Mouse (Mus musculus): Measurements from ENCODE around the gene Megf11. TPM values are rescaled to one million over a fixed set of nuclear protein-coding genes. Genes with fewer than 3 reads are reported as not detected.
A peak's percentile ranks its signal among the peaks of the same experiment; 100 is the strongest.

Megf11 gene
- total RNA-seq, 2 experiments from 2014 or later = not detected

DNA sequence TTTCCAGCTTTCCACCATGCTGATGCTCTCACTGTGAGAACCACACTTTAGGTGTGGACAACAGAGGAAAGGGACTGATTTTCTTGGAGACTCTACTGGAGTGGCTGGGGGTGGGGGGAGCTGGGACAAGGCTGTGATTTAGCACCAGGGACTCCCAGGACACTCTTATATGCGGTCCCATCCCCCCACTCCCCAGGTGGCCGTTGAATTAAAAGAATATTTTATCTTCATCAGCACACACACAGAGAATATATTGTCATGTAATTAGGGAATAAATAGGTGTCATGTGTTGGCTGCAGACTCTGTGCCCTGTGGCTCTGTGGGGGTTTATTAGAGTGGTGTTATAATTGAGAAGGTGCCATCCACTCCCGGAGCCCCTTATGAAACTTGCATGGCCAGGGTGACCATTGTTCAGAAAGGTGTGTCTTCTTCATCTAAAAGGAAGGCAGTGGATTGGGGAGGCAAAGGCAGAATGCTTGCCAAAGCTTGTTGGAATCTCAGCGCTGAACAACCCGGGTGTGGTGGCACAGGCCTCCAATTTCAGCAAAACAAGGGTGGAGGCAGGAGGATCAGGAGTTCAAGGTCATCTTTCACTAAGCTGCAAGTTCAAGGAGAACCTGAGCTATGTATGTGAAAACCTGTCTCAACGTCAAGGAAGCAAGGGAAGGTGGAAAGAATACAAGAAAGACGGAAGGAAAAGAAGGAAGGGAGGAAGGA lies 4.3 kb downstream of the Megf11 start:
- ATAC-seq (replicated peaks; ENCODE audit: low FRiP score, low TSS enrichment, poor library complexity, severe bottlenecking) = no peak

DNA sequence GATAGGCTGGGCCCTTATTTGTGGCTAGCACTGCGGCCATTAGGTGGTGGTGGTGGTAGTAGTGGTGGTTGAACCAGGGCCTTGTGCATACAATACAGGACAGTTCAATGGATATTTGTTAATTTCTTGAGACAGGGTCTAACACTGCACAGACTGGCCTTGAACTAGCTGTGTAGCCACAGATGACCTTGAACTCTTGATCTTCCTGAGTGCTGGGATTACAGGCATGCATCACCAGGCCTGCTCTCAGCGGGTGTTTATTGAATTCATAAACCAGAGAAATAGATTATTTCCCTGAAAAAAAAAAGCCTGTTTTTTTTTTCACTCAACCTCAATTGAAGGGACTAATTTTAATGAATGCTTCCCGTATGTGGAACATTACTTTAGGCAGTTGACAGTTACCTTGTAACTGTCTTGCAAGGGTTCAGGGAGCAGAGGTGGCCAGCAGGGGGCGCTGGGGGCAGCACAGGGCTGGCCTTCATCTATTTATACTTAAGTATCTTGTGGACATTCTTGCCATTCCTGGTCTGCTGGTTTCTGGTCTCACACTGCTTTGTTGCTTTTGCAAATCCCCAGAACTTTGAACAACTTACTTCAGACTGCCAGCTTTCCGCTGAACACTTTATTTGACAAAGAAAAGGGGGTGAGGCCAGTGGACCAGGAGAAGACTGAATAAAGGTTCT lies 8.6 kb downstream of the Megf11 start:
- ATAC-seq (replicated peaks; ENCODE audit: low FRiP score, low TSS enrichment, poor library complexity, severe bottlenecking) = 0 out of 2 replicates have a peak, but pooled peaks have one; percentile 36

- ATAC-seq (replicated peaks; ENCODE audit: low FRiP score, low TSS enrichment, poor library complexity, severe bottlenecking) = no peak
Measured at GRCm38 (mm10) chr9:64395238-64395920, 10.0 kb downstream of the Megf11 start.

DNA sequence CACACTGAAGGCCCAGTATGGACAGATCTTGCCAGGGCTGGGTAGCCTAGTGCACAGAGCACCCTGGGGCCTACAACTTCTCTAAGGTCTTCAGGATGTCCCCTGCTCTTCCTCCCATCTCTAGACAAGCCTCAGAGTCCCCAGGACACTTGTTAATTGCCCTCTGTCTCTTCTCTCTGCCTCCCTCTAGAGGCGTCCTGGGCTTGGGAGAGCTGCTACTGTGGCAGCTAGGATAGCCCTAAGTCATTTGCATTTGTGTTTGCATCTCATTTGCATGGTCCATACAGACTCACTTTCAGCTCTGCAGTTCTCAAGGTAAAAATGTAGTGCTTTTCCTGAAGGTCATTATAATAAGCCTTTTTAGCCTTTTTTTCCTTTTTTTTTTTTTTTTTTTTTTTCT lies 11.7 kb downstream of the Megf11 start:
- peak; percentile 77 for ATAC-seq (replicated peaks; ENCODE audit: low FRiP score, low TSS enrichment, poor library complexity, severe bottlenecking)

GRCm38 (mm10) chr9:64399121-64399520 lies 13.7 kb downstream of the Megf11 start:
- ATAC-seq (replicated peaks; ENCODE audit: low FRiP score, low TSS enrichment, poor library complexity, severe bottlenecking) = no peak

DNA sequence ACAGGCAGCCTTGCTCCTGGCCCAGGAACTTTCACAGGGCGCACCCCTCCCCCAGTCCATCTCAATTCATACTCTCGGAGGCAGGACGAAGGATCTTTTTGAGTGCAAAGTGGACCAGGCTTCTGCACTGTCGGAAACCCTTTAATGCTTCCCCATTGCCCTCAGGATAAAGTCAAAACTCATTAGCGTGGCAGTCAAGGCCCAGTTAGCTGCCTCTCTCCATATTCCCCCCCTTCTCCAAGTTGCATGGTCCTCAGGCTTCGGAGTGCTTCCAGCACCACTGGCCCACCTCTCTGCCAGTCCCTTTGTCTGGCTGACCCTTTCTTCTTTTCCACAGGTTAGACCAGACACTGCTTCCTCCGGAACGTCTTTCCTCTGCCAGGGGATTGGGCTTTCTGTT lies 16.7 kb downstream of the Megf11 start:
- no peak for ATAC-seq (replicated peaks; ENCODE audit: low FRiP score, low TSS enrichment, poor library complexity, severe bottlenecking)

- no peak for ATAC-seq (replicated peaks; ENCODE audit: low FRiP score, low TSS enrichment, poor library complexity, severe bottlenecking)
Measured at GRCm38 (mm10) chr9:64406841-64407240, 21.4 kb downstream of the Megf11 start.

GRCm38 (mm10) chr9:64407390-64407970 lies 22.1 kb downstream of the Megf11 start:
- ATAC-seq (replicated peaks; ENCODE audit: low FRiP score, low TSS enrichment, poor library complexity, severe bottlenecking) = no peak

DNA sequence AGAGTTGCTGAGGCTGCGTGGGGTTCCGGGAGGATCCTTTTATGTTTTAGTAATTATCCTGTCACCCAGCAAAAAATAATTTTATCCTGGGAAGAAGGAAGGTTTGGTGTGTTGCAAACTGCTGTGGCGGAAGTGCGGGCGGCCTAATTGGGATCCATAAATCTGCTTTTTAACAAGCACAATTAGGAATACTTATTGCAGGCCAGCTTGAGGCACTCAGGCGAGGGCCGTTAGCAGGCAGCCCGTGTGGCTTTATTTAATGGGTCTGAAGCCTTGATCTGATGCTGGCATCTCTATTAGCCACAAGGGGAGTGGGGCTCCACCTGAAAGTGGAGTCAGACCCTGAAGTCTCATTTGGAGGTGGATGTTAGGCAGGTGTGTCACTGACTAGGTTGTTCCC lies 23.4 kb downstream of the Megf11 start:
- ATAC-seq (replicated peaks; ENCODE audit: low FRiP score, low TSS enrichment, poor library complexity, severe bottlenecking) = no peak

- 0 out of 2 replicates have a peak, but pooled peaks have one; percentile 4 for ATAC-seq (replicated peaks; ENCODE audit: low FRiP score, low TSS enrichment, poor library complexity, severe bottlenecking)
Measured at GRCm38 (mm10) chr9:64420471-64420870, 35.0 kb downstream of the Megf11 start.

DNA sequence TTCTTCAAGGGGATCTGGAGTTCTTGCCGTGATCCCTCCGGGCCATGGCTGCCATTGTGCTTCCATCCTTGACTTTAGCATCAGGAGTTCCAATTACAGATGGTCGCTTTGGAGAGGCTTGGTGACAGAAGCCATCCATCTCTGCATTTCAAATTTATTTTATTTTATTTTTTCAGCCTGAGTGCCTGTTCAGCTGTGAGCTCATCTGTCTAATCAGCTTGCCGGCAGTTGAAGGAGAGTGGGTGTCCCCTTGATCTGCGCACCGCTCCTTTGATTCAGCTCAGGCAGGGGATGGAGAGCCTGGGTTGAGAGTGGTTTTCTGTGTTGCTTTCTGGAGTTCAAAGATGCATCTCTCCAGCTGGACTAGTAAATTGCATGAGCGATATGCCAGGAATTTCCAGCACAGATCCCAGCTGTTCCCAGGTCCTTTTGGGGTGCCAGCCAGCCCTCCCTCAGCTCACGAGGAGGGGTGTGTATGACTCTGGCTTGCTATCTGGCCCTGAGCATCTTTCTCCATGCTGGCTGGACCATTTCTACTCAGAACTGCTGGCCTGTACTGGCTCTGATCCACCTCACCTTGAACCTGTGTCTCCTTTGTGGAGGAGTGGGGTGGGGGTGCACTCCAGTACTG lies 36.7 kb downstream of the Megf11 start:
- no peak for ATAC-seq (replicated peaks; ENCODE audit: low FRiP score, low TSS enrichment, poor library complexity, severe bottlenecking)

DNA sequence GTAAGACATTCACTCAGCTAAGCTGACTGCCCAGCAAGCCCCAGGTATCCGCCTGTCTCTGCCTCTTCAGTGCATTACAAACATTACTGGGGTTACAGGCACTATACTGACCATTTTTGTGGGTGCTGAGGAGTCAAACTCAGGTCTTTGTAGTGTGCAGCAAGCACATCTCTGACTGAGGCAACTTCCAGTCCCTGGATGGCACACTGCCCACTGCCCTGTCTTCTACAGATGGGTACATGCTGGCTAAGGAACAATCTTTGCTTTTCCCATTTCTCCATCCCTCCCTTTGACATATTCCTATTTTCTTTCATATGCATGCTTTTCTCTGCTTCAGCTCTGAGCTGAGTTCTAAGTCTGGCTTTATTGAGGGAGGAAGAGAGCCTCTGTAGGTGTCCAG lies 38.5 kb downstream of the Megf11 start:
- ATAC-seq (replicated peaks; ENCODE audit: low FRiP score, low TSS enrichment, poor library complexity, severe bottlenecking) = no peak

GRCm38 (mm10) chr9:64436121-64436520 lies 50.7 kb downstream of the Megf11 start:
- ATAC-seq (replicated peaks; ENCODE audit: low FRiP score, low TSS enrichment, poor library complexity, severe bottlenecking) = no peak

DNA sequence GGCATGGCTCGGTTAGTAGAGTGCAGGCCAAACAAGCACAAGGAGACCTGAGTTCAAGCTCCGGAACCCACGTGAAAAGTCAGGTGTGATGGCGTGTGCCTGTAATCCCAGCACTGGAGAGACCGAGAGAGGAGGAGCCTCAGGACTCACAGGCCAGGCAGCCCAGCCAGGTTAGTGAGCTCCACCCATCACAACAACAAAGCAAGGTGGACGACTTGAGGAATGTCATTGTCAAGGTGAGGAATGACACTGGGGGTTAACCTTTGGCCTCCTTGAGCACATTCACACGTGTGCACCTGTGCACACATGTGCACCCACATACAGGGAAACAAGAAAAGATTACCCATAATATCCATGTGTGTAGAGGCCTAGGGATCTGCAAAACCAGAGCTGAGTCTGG lies 54.7 kb downstream of the Megf11 start:
- no peak for ATAC-seq (replicated peaks; ENCODE audit: low FRiP score, low TSS enrichment, poor library complexity, severe bottlenecking)

- ATAC-seq (replicated peaks; ENCODE audit: low FRiP score, low TSS enrichment, poor library complexity, severe bottlenecking) = no peak
Measured at GRCm38 (mm10) chr9:64445981-64446380, 60.6 kb downstream of the Megf11 start.

DNA sequence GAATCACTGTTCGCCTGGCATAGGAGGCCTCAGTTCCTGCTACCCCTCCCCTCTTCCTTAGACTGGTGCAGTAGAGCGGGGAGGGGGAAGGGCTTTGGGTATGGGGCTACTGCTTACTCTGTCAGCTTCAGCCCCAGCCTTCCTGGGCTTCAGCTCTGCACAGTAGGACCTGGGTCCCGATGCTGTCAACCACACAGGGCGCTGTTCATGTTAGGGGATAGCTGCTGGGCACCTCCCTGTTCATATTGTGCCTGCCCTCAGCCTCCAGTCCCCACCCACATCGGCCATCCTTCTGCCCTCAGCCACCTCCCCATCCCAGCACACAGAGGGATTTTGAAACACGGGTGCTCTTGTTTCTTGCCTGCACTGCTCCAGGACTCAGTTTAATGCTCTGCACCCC lies 61.6 kb downstream of the Megf11 start:
- ATAC-seq (replicated peaks; ENCODE audit: low FRiP score, low TSS enrichment, poor library complexity, severe bottlenecking) = peak; percentile 54

DNA sequence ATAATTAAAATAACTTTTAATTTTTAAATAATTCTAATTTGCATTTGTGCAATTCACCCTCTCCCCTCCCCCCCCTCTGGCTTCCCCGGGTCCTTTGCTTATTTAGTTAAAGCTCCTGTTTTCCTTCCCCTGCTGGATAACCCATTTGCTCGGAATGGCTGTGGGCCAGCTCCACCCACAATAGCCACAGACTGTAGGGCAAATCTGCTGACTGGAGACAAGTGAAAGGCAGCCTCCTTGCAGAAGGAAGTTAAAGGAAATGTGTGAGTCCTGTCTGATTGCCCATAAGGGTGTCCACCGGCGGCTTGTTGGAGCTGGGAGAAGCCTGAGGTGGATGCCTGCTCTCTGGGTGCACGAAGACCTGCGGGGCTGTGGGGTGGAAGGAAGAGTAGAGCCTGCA lies 62.1 kb downstream of the Megf11 start:
- no peak for ATAC-seq (replicated peaks; ENCODE audit: low FRiP score, low TSS enrichment, poor library complexity, severe bottlenecking)

DNA sequence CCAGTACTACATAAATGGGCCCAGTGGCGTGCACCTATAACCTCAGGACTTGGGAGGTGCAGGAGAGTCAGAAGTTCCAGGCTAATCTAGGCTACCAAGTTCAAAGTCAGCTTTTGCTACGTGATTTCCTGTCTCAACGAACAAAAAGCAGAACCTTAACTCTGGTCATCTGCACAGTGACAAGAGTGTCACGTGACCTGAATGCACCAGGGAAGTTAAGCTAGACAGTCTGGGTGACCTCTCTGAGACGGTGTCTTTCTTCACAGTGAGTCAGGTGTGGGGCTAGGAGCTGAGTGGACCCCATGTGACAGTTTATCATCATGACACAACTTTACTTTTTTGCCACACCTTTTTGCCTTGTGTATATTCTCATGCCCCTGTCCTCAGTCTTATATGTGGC lies 67.3 kb downstream of the Megf11 start:
- ATAC-seq (replicated peaks; ENCODE audit: low FRiP score, low TSS enrichment, poor library complexity, severe bottlenecking) = 0 out of 2 replicates have a peak, but pooled peaks have one; percentile 31

GRCm38 (mm10) chr9:64454196-64454595 lies 68.8 kb downstream of the Megf11 start:
- ATAC-seq (replicated peaks; ENCODE audit: low FRiP score, low TSS enrichment, poor library complexity, severe bottlenecking) = no peak

GRCm38 (mm10) chr9:64455910-64456309 lies 70.5 kb downstream of the Megf11 start:
- no peak for ATAC-seq (replicated peaks; ENCODE audit: low FRiP score, low TSS enrichment, poor library complexity, severe bottlenecking)

All from megakaryocyte-erythroid progenitor cell, adult 5-6 weeks (primary cell).